Mouse (Mus musculus) bone marrow macrophage, adult 2 months (primary cell): Measurements from ENCODE around the gene Pdcd7. TPM values are rescaled to one million over a fixed set of nuclear protein-coding genes. Genes with fewer than 3 reads are reported as not detected.
A peak's percentile ranks its signal among the peaks of the same experiment; 100 is the strongest.

ENCODE experiments used
- H3K27ac ChIP-seq: 2 replicates; pipeline ENCODE4 v1.5.1; 2012; ENCODE audit warnings: low read depth, low read length; ENCODE audit not compliant: insufficient read depth
- H3K4me1 ChIP-seq: 2 replicates; pipeline ENCODE4 v1.6.1; 2012; ENCODE audit warnings: low read length; ENCODE audit not compliant: control insufficient read depth, insufficient read depth
- H3K4me3 ChIP-seq: 2 replicates; pipeline ENCODE4 v1.5.1; 2012; ENCODE audit warnings: mild to moderate bottlenecking, low read length, moderate library complexity; ENCODE audit not compliant: insufficient read depth
- CTCF ChIP-seq: IDR thresholded peaks from 2 replicates; pipeline ENCODE4 v1.5.1; 2012; ENCODE audit warnings: low read depth, mild to moderate bottlenecking, low read length, moderate library complexity
- POLR2A ChIP-seq: IDR thresholded peaks from 2 replicates; pipeline ENCODE4 v1.6.1; 2012; ENCODE audit warnings: mild to moderate bottlenecking, low read depth, low read length, borderline replicate concordance
- polyA plus RNA-seq: library from polyadenylated mRNA; stranded (reverse); fragments of >200 nt; gene quantifications from 2 replicates; pipeline ENCODE4 v1.2.4, GENCODE M21; 2012; ENCODE audit not compliant: missing spikeins, insufficient read depth, insufficient read length

The Pdcd7 gene
- polyA plus RNA-seq, 1 experiment: 15.9 TPM

DNA sequence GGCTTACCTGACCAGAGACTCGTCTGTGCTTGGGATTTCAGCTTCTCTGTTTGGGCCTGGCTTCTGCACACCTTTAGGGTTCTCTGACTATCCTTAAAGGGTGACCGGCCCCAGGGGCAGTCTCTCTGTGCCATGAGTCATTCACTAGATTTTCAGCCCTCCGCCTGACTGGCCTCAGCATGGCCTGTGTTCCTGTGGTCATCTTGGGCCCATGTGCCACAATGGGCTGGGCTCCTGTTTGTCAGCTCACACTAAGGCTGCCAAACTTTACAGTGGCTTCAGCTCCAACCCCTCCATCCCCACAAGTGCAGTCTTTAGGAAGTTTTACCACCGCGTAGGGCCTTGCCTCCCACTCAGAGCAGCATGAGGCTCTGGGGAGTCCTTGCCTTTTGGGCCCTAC is 7.3 kb downstream of the Pdcd7 start:
- peaks cover 28% of the 10 kb centered on the region for H3K4me1 ChIP-seq
- H3K27ac ChIP-seq: no peak overlapping the region
- no peak overlapping the region for H3K4me3 ChIP-seq
- TF ChIP-seq POLR2A (no peak), CTCF (no peak)

DNA sequence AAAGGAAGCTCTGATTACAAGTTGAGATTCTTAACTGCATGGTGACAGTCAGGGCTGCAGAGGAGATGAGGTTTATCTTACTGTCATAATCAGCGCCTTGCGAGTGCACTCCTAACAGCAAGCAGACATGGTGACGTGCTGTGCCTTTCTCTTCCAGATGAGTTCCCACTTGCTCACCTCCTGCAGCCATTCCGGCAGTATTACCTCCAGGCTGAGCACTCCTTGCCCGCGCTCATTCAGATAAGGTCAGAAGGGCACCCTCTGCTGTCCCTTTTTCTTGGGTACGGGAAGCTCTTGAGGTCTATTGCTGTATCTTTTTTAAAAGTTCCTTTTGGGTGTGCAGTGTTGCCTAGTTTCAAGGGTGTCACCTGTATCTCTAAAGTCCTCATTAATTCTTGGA is 10.7 kb downstream of the Pdcd7 start:
- no peak for TF ChIP-seq POLR2A
- TF ChIP-seq CTCF: no peak
- peaks cover 29% of the 10 kb centered on the region for H3K4me1 ChIP-seq
- H3K27ac ChIP-seq: no peak overlapping the region
- H3K4me3 ChIP-seq: no peak overlapping the region

DNA sequence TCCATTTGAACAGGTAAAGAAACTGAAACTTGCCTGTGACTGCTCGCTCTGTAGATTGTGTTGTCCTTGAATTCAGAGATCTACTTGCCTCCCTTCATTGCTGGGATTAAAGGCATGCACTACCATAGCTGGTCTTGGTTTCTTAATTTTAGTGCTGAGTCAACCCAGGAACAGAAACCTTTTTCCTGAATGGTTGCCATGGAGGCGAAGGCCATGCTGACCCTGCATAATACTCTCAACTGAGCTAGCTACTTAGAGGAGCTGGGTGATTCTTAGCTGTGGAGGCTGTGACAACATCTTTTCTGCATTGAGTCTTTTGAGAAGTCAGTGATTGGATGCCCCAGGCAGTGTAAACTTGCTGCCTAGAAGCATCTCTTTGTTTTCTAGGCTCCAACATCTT is 11.1 kb downstream of the Pdcd7 start:
- Histone ChIP-seq H3K4me1 (peaks cover 29% of the 10 kb centered on the region), H3K4me3 (no peak overlapping the region), H3K27ac (no peak overlapping the region)
- no peak for TF ChIP-seq CTCF
- TF ChIP-seq POLR2A: no peak

DNA sequence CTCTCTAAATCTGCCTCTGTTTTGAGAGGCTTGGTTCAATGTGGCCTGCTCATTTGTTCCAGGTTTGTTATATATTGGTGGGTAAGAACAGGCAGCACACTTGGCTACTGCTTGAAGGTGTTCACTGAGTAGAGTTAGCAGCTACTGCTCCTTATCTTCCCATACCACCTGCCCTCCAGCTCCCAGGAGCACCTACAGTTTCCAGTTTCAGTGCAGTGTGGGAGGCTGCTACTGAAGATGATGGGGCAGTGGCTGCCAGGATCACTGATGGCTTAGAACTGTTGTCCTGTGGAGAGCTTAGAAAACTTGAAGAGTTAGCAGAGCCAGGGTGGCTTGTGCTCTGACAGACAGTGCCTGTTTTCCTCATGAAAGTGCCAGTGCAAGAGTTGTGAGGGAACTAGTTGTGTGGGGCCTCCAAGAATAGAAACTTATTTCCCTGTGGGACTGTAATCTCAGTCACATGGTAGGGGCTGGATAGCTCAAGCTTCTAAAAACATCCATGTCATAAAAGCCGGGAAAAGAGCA is 13.1 kb downstream of the Pdcd7 start:
- peaks cover 27% of the 10 kb centered on the region for H3K4me1 ChIP-seq
- H3K4me3 ChIP-seq: no peak overlapping the region
- H3K27ac ChIP-seq: peak overlapping the region; percentile 56
- TF ChIP-seq POLR2A (no peak), CTCF (no peak)

DNA sequence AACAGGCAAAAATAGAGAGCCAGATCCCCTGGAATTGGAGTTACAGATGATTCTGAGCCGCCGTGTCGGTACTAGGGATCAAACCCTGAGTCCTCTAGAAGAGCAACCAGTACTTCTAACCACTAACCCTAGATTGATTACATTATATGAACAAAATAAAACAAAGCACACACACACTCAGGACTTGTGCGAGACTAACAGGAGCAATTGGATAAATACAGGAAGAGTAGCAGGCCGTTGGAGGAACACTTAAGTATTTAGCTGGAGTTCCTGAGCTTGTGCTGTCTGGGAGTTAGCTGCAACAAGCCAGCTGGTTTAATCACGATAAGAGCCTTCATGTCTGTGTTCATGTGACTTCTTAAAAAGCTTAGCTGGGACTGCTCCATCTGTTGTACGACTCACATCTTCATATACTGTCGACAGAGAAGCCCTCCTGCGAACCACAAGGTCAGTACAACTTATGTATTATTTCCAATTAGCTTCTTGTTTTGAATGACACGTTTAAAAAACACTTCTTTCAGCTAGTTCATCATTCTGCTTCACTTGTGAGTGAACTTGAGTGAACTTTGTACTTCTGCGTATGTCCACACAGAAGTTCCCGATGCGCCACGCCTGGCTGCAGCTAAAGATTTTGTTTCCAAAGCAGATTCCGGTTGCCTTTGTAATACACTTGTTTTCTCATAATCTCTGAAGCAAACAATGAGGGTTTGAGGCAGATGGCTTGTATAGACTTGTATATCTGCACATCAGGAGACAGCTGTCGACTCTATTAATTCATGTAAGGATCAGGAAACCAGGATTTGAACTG is 14.9 kb downstream of the Pdcd7 start, which contains the start of gene Ubap1l:
TSS of gene Ubap1l (plus strand) at position 401 of the 808 bp plus-strand sequence.
- peaks cover 39% of the 10 kb centered on the region for H3K4me1 ChIP-seq
- TF ChIP-seq POLR2A: no peak
- TF ChIP-seq CTCF: no peak
- no peak within 1 kb of the TSS for H3K27ac ChIP-seq
- no peak within 1 kb of the TSS for H3K4me3 ChIP-seq

DNA sequence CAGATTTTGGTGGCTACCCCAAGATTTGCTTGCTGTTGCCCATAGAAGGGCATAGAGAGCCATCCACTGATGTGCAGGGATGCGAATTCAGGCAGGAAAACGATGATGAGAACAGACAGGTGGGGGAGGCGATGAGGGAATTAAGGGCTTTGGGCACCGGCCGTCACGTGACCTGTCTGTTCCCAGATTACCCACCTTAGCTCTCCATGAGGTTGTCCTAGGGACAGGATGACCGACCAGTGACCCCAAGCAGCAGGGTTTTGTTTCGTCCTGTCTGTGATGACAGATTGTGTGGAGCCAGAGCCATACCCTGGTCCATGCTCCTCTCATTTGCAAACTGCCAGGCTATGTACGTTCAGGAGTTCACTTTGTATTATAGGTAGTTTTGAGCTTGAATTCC is 17.8 kb downstream of the Pdcd7 start:
- TF ChIP-seq CTCF: no peak
- no peak for TF ChIP-seq POLR2A
- H3K27ac ChIP-seq: no peak overlapping the region
- H3K4me3 ChIP-seq: no peak overlapping the region
- peaks cover 32% of the 10 kb centered on the region for H3K4me1 ChIP-seq

DNA sequence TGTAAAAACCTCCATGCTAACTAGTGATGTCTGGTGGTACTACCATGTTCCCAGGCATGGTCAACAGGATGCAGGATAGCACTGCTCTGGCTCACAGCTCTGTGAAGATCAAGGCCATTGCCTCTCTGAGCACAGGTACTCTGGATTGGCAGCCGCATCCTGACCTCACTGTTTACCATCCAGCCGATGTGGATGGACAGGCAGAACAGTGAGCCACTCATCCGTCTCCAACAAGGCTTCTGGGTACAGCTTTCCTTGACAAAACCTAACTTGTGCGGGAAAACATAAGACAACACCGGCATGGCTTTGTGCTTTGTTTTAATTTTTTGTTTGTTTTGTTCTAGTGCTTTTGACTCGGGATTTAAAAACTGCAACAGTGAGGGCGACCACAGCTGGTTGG is 19.8 kb downstream of the Pdcd7 start:
- H3K27ac ChIP-seq: no peak overlapping the region
- peaks cover 22% of the 10 kb centered on the region for H3K4me1 ChIP-seq
- H3K4me3 ChIP-seq: no peak overlapping the region
- no peak for TF ChIP-seq POLR2A
- no peak for TF ChIP-seq CTCF

DNA sequence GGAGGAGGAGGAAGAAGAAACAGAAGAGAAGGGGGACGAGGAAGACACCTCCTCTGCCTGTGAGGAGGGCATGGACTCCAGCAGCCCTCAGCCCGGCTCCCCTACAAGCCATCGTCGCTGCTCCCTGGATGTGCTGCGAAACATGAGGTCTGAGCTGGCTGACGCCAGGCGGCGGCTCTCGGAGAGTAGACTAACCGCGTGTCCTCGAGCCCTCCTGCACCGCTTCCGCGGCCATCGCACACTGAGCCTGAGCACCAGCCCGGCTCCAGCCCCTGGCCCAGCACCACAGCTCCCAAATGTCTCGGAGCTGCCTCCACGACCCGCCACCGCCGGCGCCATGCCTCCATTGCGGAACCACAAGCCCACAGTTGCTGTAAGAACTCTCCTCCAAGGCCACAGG is 25.9 kb downstream of the Pdcd7 start:
- TF ChIP-seq CTCF (no peak), POLR2A (no peak)
- no peaks in the 10 kb centered on the region for H3K4me1 ChIP-seq
- H3K27ac ChIP-seq: no peak overlapping the region

DNA sequence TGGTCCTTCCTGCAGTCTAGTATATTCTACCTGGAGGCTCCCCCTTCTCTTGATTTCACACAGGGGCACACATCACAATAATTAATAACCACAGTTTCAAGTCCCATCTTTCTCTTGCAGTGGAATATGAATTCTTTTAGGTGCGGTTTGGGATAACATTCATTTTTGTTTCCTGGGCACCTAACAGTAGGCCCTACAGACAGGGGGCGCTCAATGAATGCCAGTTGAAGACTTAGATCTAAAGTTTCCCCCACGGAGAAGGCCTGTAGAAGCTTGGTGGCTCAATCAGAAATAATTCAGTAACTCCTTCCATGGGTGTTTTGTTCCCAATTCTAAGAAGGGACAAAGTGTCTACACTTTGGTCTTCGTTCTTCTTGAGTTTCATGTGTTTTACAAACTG is 26.5 kb downstream of the Pdcd7 start:
- no peak overlapping the region for H3K4me3 ChIP-seq
- no peaks in the 10 kb centered on the region for H3K4me1 ChIP-seq
- TF ChIP-seq POLR2A (no peak), CTCF (no peak)
- H3K27ac ChIP-seq: no peak overlapping the region

More for the DNA sequence above, 25.9 kb downstream of the Pdcd7 start:
- no peak overlapping the region for H3K4me3 ChIP-seq

DNA sequence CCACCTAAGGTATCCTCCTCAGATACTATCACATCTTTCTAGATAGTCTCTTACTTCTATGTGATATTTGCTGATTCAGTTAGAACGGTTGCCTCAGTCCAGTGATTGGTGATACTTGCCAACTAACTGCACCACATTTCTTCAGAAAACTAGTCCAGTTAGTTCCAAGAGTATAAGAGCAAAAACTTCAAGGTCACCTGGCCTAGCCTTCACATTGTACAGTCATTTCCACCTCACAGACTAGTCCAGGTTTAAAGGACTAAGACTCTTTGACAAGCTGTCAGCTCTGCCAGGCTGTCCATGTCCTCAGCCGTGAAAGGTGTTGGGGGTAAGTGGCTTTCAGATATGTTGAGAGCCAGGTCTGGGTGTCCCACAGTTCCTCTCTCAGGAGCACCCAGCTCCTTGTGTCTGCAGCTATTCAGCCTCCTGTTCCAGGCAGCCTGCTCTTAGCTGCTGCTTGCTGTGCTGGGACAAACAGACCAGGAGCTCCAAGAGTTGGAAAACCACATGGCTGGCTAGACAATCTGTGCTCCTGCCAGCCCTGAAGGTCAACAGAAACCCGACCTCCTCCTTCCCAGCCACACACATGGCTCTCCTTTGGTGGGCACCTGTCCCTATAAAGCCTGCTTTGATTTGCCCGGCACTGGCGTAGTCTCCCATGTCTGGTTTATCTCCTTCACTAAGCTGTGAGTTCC is 28.7 kb downstream of the Pdcd7 start:
- TF ChIP-seq CTCF (no peak), POLR2A (no peak)
- Histone ChIP-seq H3K27ac (no peak overlapping the region), H3K4me1 (no peaks in the 10 kb centered on the region), H3K4me3 (no peak overlapping the region)
